Mouse (Mus musculus): Measurements from ENCODE around the gene Avil.

DNA sequence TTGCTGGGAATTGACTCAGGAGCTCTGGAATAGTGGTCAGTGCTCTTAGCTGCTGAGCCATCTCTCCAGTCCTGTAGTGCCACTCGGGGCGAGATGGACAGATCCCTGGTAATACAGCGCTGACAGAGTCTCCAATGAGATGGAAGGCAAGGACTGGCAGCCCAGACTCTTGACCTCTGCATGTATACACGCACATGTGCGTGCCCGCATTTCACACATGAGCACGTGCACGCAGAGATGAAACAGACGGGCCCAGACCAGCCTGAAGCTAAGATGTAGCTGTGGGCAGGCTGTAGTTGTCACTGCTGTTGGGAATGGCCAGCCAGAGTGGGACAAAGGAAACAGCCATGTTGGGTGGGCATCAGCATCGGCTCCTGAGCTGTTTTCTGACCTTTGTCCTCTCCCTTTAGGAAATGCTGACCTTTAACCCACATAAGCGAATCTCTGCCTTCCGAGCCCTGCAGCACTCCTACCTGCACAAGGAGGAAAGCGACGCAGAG, 66.1 kb downstream of the Avil start:
- TF ChIP-seq CTCF (IDR thresholded peaks at IDR 0.05 in 2 of 3, conservative IDR thresholded peaks at IDR 0.05 in 1 of 3; ENCODE audit: control insufficient read depth in 1 of 3, insufficient read depth in 1 of 3, low read depth in 2 of 3, low read length in 3 of 3, poor library complexity in 1 of 3, severe bottlenecking in 1 of 3): no peak
- TF ChIP-seq SIN3A (IDR thresholded peaks at IDR 0.05; ENCODE audit: low read length): no peak
- TF ChIP-seq KAT2A (conservative IDR thresholded peaks at IDR 0.05; ENCODE audit: low read depth, low read length): no peak
- TF ChIP-seq MAX (IDR thresholded peaks at IDR 0.05; ENCODE audit: low read length): no peak
- TF ChIP-seq ZC3H11A (IDR thresholded peaks at IDR 0.05; ENCODE audit: low read depth, low read length): no peak
- TF ChIP-seq POLR2A (IDR thresholded peaks at IDR 0.05; ENCODE audit: control insufficient read depth in 1 of 2, insufficient read depth in 1 of 2, low read depth in 1 of 2, low read length in 2 of 2, poor library complexity in 1 of 2): no peak; a peak in 1 of 4 replicates
- no peak for TF ChIP-seq ZMIZ1 (IDR thresholded peaks at IDR 0.05; ENCODE audit: low read depth, low read length)
- no peak for TF ChIP-seq MAZ (IDR thresholded peaks at IDR 0.05; ENCODE audit: low read depth, low read length)
- no peak for TF ChIP-seq UBTF (IDR thresholded peaks at IDR 0.05; ENCODE audit: borderline replicate concordance, insufficient read depth, low read depth, low read length)
- no peak for TF ChIP-seq CHD1 (IDR thresholded peaks at IDR 0.05; ENCODE audit: low read depth, low read length)
- no peak for TF ChIP-seq ELF1 (IDR thresholded peaks at IDR 0.05; ENCODE audit: low read depth, low read length)
